Mouse (Mus musculus): Measurements from ENCODE around the gene Nfrkb.

Gene Nfrkb

GRCm38 (mm10) chr9:31385947-31386354, at the start of gene Nfrkb:
Gene Nfrkb (plus strand): TSS chr9:31386192.
- peak; percentile 93 for DNase-seq

- DNase-seq, result peak; percentile 90
Measured at GRCm38 (mm10) chr9:31344289-31344831, 41.6 kb upstream of the Nfrkb start.

DNA sequence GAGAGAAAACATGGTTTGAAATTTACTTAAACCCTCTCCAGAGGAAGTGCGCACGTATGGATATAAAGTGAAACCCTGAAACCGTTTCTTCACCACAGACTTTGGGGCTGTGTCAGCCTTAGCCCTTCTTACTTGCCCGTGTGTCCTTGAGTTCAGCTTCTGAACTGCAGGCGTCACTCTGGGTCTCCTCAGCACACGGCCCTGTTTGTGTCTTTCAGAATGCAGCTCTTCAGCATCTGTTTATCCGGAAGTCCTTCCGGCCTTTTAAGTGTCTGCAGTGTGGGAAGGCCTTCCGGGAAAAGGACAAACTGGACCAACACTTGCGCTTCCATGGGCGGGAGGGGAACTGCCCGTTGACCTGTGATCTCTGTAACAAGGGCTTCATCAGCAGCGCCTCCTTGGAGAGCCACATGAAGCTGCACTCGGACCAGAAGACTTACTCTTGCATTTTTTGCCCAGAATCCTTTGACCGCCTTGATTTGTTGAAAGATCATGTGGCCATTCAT, 39.4 kb upstream of the Nfrkb start:
- peak; percentile 20 for DNase-seq

GRCm38 (mm10) chr9:31348458-31348857, 37.5 kb upstream of the Nfrkb start:
- no peak for DNase-seq

- DNase-seq, result peak; percentile 91
Measured at GRCm38 (mm10) chr9:31348915-31349314, 37.1 kb upstream of the Nfrkb start.

- DNase-seq, result no peak
Measured at GRCm38 (mm10) chr9:31352716-31353115, 33.3 kb upstream of the Nfrkb start.

DNA sequence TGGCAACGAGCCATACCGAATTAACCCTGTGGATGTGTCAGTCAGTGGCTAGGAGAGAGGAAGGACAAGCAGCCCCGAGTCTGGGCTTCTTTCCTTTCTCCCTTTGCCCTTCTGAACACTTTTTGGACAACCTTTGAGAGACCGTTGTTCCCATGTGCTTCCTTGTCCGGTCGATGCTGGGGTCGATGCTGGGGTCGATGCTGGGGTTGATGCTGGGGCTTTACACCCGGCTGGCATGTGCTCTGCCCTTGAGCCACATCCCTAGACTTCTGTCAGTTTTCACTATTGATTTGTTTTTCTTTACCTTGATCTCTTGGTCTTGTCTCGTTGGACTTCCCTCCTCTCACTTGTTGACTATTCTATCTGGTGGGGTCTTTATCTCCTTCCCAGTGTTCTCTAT, 32.5 kb upstream of the Nfrkb start:
- no peak for DNase-seq

- DNase-seq, result no peak
Measured at GRCm38 (mm10) chr9:31354051-31354450, 31.9 kb upstream of the Nfrkb start.

DNA sequence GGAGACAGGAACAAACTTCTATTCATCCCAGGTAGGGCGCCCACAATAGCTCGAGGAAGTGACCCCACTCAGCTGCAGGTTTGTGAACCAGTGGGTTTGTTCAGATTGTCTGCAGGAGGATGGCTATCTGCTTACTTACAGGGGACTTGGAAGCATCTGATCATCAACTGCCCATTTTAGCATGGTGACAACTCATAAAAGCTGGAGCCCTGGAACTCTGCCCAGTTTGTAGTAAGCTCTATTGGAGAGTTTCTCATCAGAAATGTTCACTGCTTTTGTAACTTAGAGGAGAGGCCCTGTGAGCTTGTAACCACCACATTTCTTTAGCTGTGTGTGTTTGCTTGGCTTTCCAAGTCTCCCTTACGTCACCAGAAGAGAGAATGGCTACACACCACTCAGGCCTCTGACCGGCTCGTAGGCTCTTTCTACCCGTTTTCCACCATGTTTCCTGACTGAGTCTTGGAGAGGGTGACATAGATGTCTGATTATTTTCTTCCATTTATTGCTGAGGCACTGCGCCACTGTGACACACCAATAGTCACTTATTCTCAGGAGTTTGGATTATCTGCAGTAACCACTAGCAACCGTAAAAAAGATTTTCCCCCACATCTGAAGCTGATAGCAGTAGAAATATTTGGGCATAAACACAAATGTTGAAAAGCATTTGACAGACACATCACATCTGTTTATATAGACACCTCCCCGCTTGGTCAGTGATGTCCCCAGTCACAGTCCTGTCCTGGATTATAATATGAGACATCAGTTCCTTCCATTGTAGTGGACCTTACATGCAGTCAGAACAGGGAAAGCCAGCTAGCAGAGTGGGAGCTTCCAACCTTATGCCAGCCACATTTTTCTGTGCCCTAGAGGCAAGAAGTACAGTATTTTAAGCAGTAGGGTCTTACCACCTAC, 22.0 kb upstream of the Nfrkb start:
- no peak for DNase-seq

DNA sequence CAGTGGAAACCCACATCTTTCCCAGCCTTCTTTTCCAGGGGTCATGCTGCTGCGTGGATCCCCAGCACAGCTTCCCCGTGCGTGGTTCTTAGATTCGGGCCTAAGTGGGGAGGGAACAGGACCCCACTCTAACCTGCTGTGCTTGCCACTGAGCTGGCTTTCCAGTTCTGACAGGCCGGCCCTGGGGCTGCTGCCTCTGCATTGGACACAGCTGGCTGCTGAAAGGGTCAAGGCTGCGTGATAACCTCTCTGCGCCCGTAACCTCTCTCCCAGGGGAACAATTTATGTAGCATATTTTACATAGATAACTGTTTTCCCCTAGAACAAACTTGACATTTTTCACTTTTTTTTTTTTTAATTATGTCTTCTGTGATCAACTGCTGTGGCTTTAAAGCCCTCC, 20.9 kb upstream of the Nfrkb start:
- DNase-seq, result no peak

- DNase-seq, result no peak
Measured at GRCm38 (mm10) chr9:31371740-31372139, 14.3 kb upstream of the Nfrkb start.

- DNase-seq, result no peak
Measured at GRCm38 (mm10) chr9:31376661-31377060, 9.3 kb upstream of the Nfrkb start.

- DNase-seq, result peak; percentile 21
Measured at GRCm38 (mm10) chr9:31384786-31385499, 1.0 kb upstream of the Nfrkb start.

GRCm38 (mm10) chr9:31385500-31385869, 507 bp upstream of the Nfrkb start:
- peak; percentile 52 for DNase-seq

DNA sequence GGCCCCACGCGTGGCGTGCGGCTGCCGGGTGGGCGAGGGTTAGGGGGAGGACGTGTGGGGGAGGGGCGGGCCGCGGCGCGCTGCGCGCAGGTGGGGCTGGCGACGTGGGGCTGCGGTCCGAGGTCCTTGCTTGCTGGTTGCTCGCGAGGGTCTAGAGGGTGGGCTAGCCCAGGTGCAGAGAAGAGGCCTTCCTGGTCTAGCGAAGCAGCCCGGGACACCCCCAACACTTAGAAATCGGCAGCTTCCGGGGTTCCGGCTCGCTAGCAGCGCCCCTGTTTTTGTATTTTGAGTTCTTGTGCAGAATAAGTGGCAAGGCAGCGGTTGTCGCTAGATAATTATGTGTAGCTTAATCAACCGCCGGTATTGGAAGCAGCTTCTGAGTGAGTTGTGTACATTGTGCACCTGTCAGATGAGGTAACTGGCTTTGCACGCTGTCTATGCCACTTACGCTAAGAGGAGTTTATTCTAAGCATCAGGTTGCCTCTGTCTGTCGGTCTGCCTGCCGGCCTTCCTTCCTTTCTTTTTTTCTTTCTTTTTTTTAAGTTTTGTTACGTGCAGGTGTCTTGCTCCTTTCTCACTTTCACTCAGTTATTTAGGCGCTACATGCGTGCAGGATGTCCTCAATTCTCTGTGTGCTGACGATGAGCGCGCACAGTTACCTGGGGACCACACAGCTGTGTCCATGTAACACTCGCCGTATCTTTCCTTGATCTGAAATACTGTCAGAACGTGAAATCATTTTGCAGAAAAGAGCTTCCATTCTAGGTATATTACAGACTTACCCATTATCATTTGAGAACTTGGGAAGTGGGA, 582 bp downstream of the Nfrkb start:
- DNase-seq, result no peak

DNA sequence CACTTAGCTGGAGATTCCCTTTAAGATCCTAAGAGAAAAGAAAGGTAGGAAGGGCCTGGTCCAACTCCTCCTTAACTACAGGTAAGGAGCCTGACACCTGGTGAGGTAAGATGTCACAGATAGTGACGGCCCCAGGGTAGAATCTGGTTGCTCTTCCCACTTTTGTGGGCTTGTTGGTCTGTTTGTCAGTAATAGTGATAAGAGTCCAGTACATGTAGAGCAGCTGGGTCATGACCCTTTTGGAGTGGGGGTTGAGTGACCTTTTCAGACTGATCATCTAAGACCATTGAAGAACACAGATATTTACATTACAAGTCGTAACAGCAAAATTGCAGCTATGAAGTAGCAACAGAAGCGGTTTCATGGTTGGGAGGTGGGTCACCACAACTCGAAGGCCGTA, 1.2 kb downstream of the Nfrkb start:
- DNase-seq, result peak; percentile 18

DNA sequence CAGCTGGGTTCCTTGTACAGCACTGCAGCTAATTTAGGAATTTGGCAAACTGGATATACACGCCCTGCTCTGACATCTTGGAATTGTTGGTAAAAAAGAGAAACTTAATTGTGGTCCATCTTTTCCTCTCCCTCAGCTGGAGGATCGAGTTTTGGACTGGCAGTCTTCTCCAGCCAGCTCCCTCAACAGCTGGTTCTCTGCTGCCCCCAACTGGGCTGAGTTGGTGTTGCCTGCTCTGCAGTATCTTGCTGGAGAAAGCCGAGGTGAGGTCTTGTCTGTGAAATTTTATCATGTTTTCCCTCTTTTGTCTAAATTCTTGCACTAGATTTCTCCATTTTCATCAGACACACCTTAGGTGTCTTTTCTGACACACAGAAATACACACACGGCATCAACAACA, 14.4 kb downstream of the Nfrkb start:
- peak; percentile 62 for DNase-seq

- no peak for DNase-seq
Measured at GRCm38 (mm10) chr9:31404311-31404710, 18.3 kb downstream of the Nfrkb start.

DNA sequence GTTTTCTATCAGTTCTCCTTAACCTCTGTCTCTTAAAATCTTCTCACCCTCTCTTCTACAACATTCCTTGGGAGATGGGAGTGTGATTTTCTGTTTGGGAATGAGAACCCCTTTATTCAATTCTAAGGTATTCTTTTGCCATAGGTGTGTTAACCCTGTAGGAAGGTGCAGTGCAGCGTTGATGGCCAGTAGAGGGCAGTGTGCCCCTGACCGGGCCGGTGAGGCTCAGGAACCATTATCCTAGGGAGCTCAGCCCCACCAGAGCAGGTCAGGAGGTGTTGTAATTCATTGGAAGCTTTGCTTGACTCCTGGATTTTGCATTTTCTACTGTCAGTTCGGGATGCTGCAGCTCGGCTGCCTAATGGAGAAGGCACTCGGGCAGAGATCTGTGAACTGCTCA, 19.2 kb downstream of the Nfrkb start:
- DNase-seq, result no peak

GRCm38 (mm10) chr9:31412165-31412564, 26.2 kb downstream of the Nfrkb start:
- no peak for DNase-seq

DNA sequence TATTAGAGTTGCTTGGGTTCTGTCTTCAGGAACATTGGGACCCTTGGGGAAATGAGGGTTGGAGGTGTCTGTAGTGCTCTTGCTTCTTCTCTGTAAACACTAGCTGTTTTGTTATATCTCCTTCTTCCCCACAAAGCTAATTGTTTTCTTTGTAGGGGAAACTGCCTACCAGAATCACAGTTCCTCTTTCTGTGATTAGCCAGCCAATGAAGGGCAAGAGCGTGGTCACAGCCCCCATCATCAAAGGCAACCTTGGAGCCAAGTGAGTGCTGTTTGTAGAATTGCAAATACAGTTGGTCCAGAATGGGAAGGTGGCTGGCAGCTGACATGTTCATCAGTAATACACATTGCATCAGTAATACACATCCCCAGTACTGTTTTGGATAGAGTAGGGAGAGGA, 32.8 kb downstream of the Nfrkb start:
- no peak for DNase-seq

GRCm38 (mm10) chr9:31422143-31422542, 36.2 kb downstream of the Nfrkb start:
- no peak for DNase-seq

DNA sequence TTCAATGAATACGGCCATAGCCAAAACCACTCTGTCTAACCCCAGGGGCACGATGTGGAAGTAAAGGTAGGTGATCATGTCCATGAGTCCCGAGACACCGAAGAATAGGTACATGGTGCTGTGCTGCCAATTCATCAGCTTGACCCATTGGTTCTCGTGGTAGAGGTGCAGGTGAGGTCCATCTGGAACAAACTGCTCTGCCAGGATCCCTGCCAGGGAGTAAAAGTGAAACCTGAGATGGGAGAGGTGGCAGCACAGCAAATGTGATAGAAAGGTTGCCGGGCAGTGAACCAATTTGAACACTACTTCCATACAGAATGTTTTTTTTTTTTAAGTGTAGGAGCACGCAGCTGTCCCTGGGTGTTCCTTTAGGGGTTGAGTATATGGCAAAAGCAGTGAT, 43.0 kb downstream of the Nfrkb start:
- no peak for DNase-seq

Data from cerebellum, adult 9-10 months (tissue).